Mouse (Mus musculus) liver, adult 2 months (tissue): ENCODE data around the gene Dlg2.

Experiments used
- CTCF ChIP-seq: fragments of 200-500 bp; IDR thresholded peaks from 2 replicates; pipeline ENCODE4 v1.5.1; 2011; ENCODE audit warnings: low read depth, low read length, control low read depth
- POLR2A ChIP-seq: fragments of 200-500 bp; IDR thresholded peaks from 2 replicates; pipeline ENCODE4 v1.6.1; 2011; ENCODE audit warnings: low read length, control low read depth; ENCODE audit not compliant: insufficient read depth; ENCODE audit errors: extremely low read depth

- no peak for TF ChIP-seq POLR2A
- TF ChIP-seq CTCF, result no peak
These were observed 1240.2 kb downstream of the Dlg2 start for GRCm38 (mm10) chr7:91716696-91717095.
